Mouse (Mus musculus): ENCODE data around the gene Gngt2.

DNA sequence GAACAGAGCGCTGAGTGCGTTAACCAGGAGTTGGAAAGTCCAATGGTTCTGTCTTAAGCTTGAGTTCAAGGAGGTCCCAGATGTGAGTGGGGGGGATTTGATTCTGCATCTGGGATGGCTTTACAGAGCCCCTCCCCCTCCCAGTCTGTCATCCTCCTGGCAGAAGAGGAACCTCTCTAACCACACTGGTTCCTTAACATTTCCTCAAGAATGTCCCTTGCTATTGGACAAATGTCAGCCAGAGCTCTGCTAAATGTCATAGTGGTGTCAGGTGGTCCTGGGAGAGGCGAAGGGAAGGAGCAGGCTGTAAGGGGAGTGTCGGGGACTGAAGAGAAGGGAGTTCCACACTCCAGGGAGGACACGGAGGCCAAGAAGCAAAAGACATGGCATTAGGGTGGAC lies 5.9 kb downstream of the Gngt2 start:
- TF ChIP-seq POLR2A (IDR thresholded peaks at IDR 0.05; ENCODE audit: low read depth, low read length) (no peak), CTCF (IDR thresholded peaks at IDR 0.05; ENCODE audit: extremely low read depth, insufficient read length, insufficient replicate concordance, low read depth, low read length) (no peak)

Data from small intestine, adult 2 months (tissue).